Mouse (Mus musculus) liver, embryonic 11.5 days (tissue): Measurements from ENCODE around the gene Gm26965. TPM values are rescaled to one million over a fixed set of nuclear protein-coding genes. Genes with fewer than 3 reads are reported as not detected.
"Not testable (repeated sequence)": the region's sequence is repeated elsewhere in the genome, so short reads cannot be mapped to it uniquely, and the experiment has no call there.

ENCODE experiments used
- ATAC-seq: fragments of 200-750 bp; cut with Nextera tagmentation; replicated peaks from 2 replicates; pipeline ENCODE4 v1.8.0; 2017; ENCODE audit warnings: moderate number of reproducible peaks, mild to moderate bottlenecking, moderate TSS enrichment, moderate library complexity; ENCODE audit not compliant: low FRiP score
- DNase-seq: peaks from one replicate; pipeline ENCODE4 v3.0.0-alpha.2; 2017; ENCODE audit warnings: low spot score
- H3K27ac ChIP-seq: fragments of 300-500 bp; sonication (generic); 2 replicates; pipeline ENCODE4 v1.5.1; 2014; ENCODE audit warnings: mild to moderate bottlenecking, low read depth, low read length, control low read depth
- H3K27me3 ChIP-seq: fragments of 300-500 bp; sonication (generic); replicated peaks from 2 replicates; pipeline ENCODE4 v1.6.1; 2014; ENCODE audit warnings: low read length, mixed read lengths; ENCODE audit not compliant: control insufficient read depth, insufficient read depth
- H3K36me3 ChIP-seq: fragments of 300-500 bp; sonication (generic); 2 replicates; pipeline ENCODE4 v1.6.1; 2014; ENCODE audit warnings: mild to moderate bottlenecking, low read length, moderate library complexity, mixed read lengths; ENCODE audit not compliant: control insufficient read depth, insufficient read depth
- H3K4me1 ChIP-seq: fragments of 300-500 bp; sonication (generic); replicated peaks from 2 replicates; pipeline ENCODE4 v1.6.1; 2014; ENCODE audit warnings: low read length, mixed read lengths; ENCODE audit not compliant: control insufficient read depth, insufficient read depth
- H3K4me2 ChIP-seq: fragments of 300-500 bp; sonication (generic); 2 replicates; pipeline ENCODE4 v1.6.1; 2014; ENCODE audit warnings: mild to moderate bottlenecking, control low read depth, moderate library complexity
- H3K4me3 ChIP-seq: fragments of 300-500 bp; sonication (generic); 2 replicates; pipeline ENCODE4 v1.5.1; 2014; ENCODE audit warnings: low read depth, low read length, control low read depth
- H3K9ac ChIP-seq: fragments of 300-500 bp; sonication (generic); 2 replicates; pipeline ENCODE4 v1.6.1; 2014; ENCODE audit warnings: low read depth, low read length, control low read depth
- H3K9me3 ChIP-seq: fragments of 300-500 bp; sonication (generic); 2 replicates; pipeline ENCODE4 v1.6.1; 2016; ENCODE audit warnings: low read length, inconsistent platforms, mixed read lengths; ENCODE audit not compliant: control insufficient read depth
- WGBS: fragments of 180-500 bp; shearing (Covaris S2); extraction: QIAGEN DNeasy Blood & Tissue Kit; methylation state at CpG from one replicate; pipeline ENCODE4 v1.1.7; 2014; 5-methylcytosine and 5-hydroxymethylcytosine counted together
- polyA plus RNA-seq: library from polyadenylated mRNA; unstranded; fragments of >200 nt; fragmentation: Nextera tagmentation; extraction: Ambion mirVana; gene quantifications from 2 replicates; pipeline ENCODE4 v1.2.1, GENCODE M21; 2014

Gene Gm26965
- polyA plus RNA-seq, 1 experiment from 2014 or later: not detected

- H3K27ac ChIP-seq: 0 out of 2 replicates have a peak within 1 kb of the TSS, but pooled peaks have one; percentile 11
- H3K4me1 ChIP-seq: peaks cover 8% of the 10 kb centered on the region; the same call in 1 of the 2 replicates
- DNase-seq (peak; percentile 79), ATAC-seq (peak; percentile 92)
- H3K36me3 ChIP-seq: peaks cover 1% of the 10 kb centered on the region
- peaks cover under 1% of the 10 kb centered on the region; the same call in 1 of the 2 replicates for H3K9me3 ChIP-seq
- H3K4me3 ChIP-seq: peak within 1 kb of the TSS; percentile 70
- H3K9ac ChIP-seq: peak within 1 kb of the TSS; percentile 75
- peak within 1 kb of the TSS; percentile 71 for H3K4me2 ChIP-seq
- H3K27me3 ChIP-seq: no peaks in the 10 kb centered on the region
- WGBS: under 1% methylated on average over 22 of the region's 22 CpGs
Measured at GRCm38 (mm10) chr13:67500084-67500719, 25.7 kb downstream of the Gm26965 start, which contains the start of gene Zfp58. Gene Zfp58, minus strand, starts transcription at chr13:67500555.

- WGBS: 80% methylated on average over 1 of the region's 1 CpGs
- H3K36me3 ChIP-seq: peaks cover 32% of the 10 kb centered on the region
- no peak for DNase-seq
- H3K9me3 ChIP-seq: peaks cover 13% of the 10 kb centered on the region
- H3K9ac ChIP-seq: no peak overlapping the region
- H3K4me2 ChIP-seq: no peak overlapping the region
- H3K4me1 ChIP-seq: peaks cover 8% of the 10 kb centered on the region; the same call in 1 of the 2 replicates
- H3K4me3 ChIP-seq: no peak overlapping the region
- H3K27ac ChIP-seq: no peak overlapping the region
- H3K27me3 ChIP-seq: no peaks in the 10 kb centered on the region
- ATAC-seq: no peak
Measured at GRCm38 (mm10) chr13:67495631-67496030, 30.3 kb downstream of the Gm26965 start.

- Histone ChIP-seq H3K9me3 (no peaks in the 10 kb centered on the region), H3K4me2 (peak overlapping the region; percentile 79), H3K4me1 (0 out of 2 replicates have a peak, but pooled peaks cover 3% of the 10 kb centered on the region), H3K9ac (peak overlapping the region; percentile 70), H3K4me3 (peak overlapping the region; percentile 71), H3K27me3 (no peaks in the 10 kb centered on the region), H3K36me3 (no peaks in the 10 kb centered on the region), H3K27ac (peak overlapping the region; percentile 13; the same call in 1 of the 2 replicates)
- DNase-seq (no peak), ATAC-seq (peak; percentile 46)
- WGBS: 26% methylated on average over 8 of the region's 8 CpGs
Measured at GRCm38 (mm10) chr13:67484424-67484811, 41.5 kb downstream of the Gm26965 start.

- 2% methylated on average over 20 of the region's 20 CpGs for WGBS
- Histone ChIP-seq H3K4me1 (0 out of 2 replicates have a peak, but pooled peaks cover 3% of the 10 kb centered on the region), H3K9ac (peak within 1 kb of the TSS; percentile 70), H3K36me3 (no peaks in the 10 kb centered on the region), H3K27ac (peak within 1 kb of the TSS; percentile 58; the same call in 1 of the 2 replicates), H3K9me3 (no peaks in the 10 kb centered on the region), H3K4me2 (peak within 1 kb of the TSS; percentile 79), H3K4me3 (peak within 1 kb of the TSS; percentile 71), H3K27me3 (no peaks in the 10 kb centered on the region)
- peak; percentile 82 for DNase-seq
- peak; percentile 92 for ATAC-seq
Measured at GRCm38 (mm10) chr13:67483625-67484423, 42.1 kb downstream of the Gm26965 start, which contains the start of gene Zfp874b. Gene Zfp874b, minus strand, starts transcription at chr13:67484258.

- Histone ChIP-seq H3K4me2 (no peak overlapping the region), H3K9ac (no peak overlapping the region), H3K27ac (no peak overlapping the region), H3K9me3 (no peaks in the 10 kb centered on the region), H3K4me1 (0 out of 2 replicates have a peak, but pooled peaks cover 3% of the 10 kb centered on the region), H3K4me3 (no peak overlapping the region), H3K27me3 (no peaks in the 10 kb centered on the region), H3K36me3 (no peaks in the 10 kb centered on the region)
- ATAC-seq (no peak), DNase-seq (no peak)
- WGBS: 68% methylated on average over 4 of the region's 4 CpGs
Measured at GRCm38 (mm10) chr13:67481528-67481927, 44.4 kb downstream of the Gm26965 start.

- H3K27ac ChIP-seq: no peak overlapping the region
- no peak overlapping the region for H3K9ac ChIP-seq
- H3K4me3 ChIP-seq: no peak overlapping the region
- H3K4me2 ChIP-seq: no peak overlapping the region
- ATAC-seq: no peak
- WGBS: 71% methylated on average over 3 of the region's 3 CpGs
- no peaks in the 10 kb centered on the region for H3K4me1 ChIP-seq
- DNase-seq: no peak
- H3K9me3 ChIP-seq: no peaks in the 10 kb centered on the region
- H3K27me3 ChIP-seq: no peaks in the 10 kb centered on the region
- H3K36me3 ChIP-seq: peaks cover 6% of the 10 kb centered on the region; the same call in 1 of the 2 replicates
Measured at GRCm38 (mm10) chr13:67469274-67469673, 56.7 kb downstream of the Gm26965 start.

GRCm38 (mm10) chr13:67463506-67464185, 62.3 kb downstream of the Gm26965 start:
- WGBS: 48% methylated on average over 2 of the region's 5 CpGs
- H3K9me3 ChIP-seq, DNase-seq, H3K4me3 ChIP-seq, H3K36me3 ChIP-seq, H3K27me3 ChIP-seq, H3K4me1 ChIP-seq, H3K4me2 ChIP-seq, H3K27ac ChIP-seq, H3K9ac ChIP-seq, ATAC-seq: not testable (repeated sequence)

GRCm38 (mm10) chr13:67452021-67452309, 74.0 kb downstream of the Gm26965 start:
- H3K27me3 ChIP-seq: no peaks in the 10 kb centered on the region
- WGBS: 19% methylated on average over 3 of the region's 3 CpGs

More at GRCm38 (mm10) chr13:67452021-67452309, 74.0 kb downstream of the Gm26965 start:
- Histone ChIP-seq H3K36me3 (peaks cover 2% of the 10 kb centered on the region; the same call in 1 of the 2 replicates), H3K9ac (peak overlapping the region; percentile 72), H3K27ac (no peak overlapping the region), H3K4me2 (peak overlapping the region; percentile 77), H3K4me1 (no peaks in the 10 kb centered on the region), H3K4me3 (peak overlapping the region; percentile 72), H3K9me3 (no peaks in the 10 kb centered on the region)
- ATAC-seq (peak; percentile 10; the same call in 1 of the 2 replicates), DNase-seq (no peak)
